Mouse (Mus musculus): ENCODE data around the gene Igfbp4. TPM values are rescaled to one million over a fixed set of nuclear protein-coding genes. Genes with fewer than 3 reads are reported as not detected.

Igfbp4 gene
- total RNA-seq, 1 experiment from 2014 or later = 11.4 TPM

GRCm38 (mm10) chr11:99073781-99074180 is 32.7 kb downstream of the Igfbp4 start:
- no peak for ATAC-seq (ENCODE audit: extremely low read depth, insufficient number of reproducible peaks, low FRiP score, poor library complexity, severe bottlenecking)

- no peak for ATAC-seq (ENCODE audit: extremely low read depth, insufficient number of reproducible peaks, low FRiP score, poor library complexity, severe bottlenecking)
These were observed 35.8 kb downstream of the Igfbp4 start for GRCm38 (mm10) chr11:99076744-99077319.

GRCm38 (mm10) chr11:99077869-99078268 is 36.8 kb downstream of the Igfbp4 start:
- no peak for ATAC-seq (ENCODE audit: extremely low read depth, insufficient number of reproducible peaks, low FRiP score, poor library complexity, severe bottlenecking)

GRCm38 (mm10) chr11:99080902-99081543 is 40.0 kb downstream of the Igfbp4 start:
- no peak for ATAC-seq (ENCODE audit: extremely low read depth, insufficient number of reproducible peaks, low FRiP score, poor library complexity, severe bottlenecking)

- no peak for ATAC-seq (ENCODE audit: extremely low read depth, insufficient number of reproducible peaks, low FRiP score, poor library complexity, severe bottlenecking)
These were observed 40.5 kb downstream of the Igfbp4 start for GRCm38 (mm10) chr11:99081566-99081965.

GRCm38 (mm10) chr11:99082098-99082497 is 41.1 kb downstream of the Igfbp4 start:
- no peak for ATAC-seq (ENCODE audit: extremely low read depth, insufficient number of reproducible peaks, low FRiP score, poor library complexity, severe bottlenecking)

- ATAC-seq (ENCODE audit: extremely low read depth, insufficient number of reproducible peaks, low FRiP score, poor library complexity, severe bottlenecking) = no peak
These were observed 42.5 kb downstream of the Igfbp4 start for GRCm38 (mm10) chr11:99083516-99083915.

GRCm38 (mm10) chr11:99084366-99084765 is 43.3 kb downstream of the Igfbp4 start:
- ATAC-seq (ENCODE audit: extremely low read depth, insufficient number of reproducible peaks, low FRiP score, poor library complexity, severe bottlenecking) = no peak

- no peak for ATAC-seq (ENCODE audit: extremely low read depth, insufficient number of reproducible peaks, low FRiP score, poor library complexity, severe bottlenecking)
These were observed 47.4 kb downstream of the Igfbp4 start for GRCm38 (mm10) chr11:99088486-99088885.

GRCm38 (mm10) chr11:99089077-99089601 is 48.1 kb downstream of the Igfbp4 start, which contains the start of gene Tns4:
Tns4 (minus strand) TSS chr11:99089306.
- no peak for ATAC-seq (ENCODE audit: extremely low read depth, insufficient number of reproducible peaks, low FRiP score, poor library complexity, severe bottlenecking)

GRCm38 (mm10) chr11:99090391-99090790 is 49.3 kb downstream of the Igfbp4 start:
- no peak for ATAC-seq (ENCODE audit: extremely low read depth, insufficient number of reproducible peaks, low FRiP score, poor library complexity, severe bottlenecking)

- ATAC-seq (ENCODE audit: extremely low read depth, insufficient number of reproducible peaks, low FRiP score, poor library complexity, severe bottlenecking) = no peak
These were observed 50.6 kb downstream of the Igfbp4 start for GRCm38 (mm10) chr11:99091666-99092065.

GRCm38 (mm10) chr11:99093740-99094139 is 52.7 kb downstream of the Igfbp4 start:
- ATAC-seq (ENCODE audit: extremely low read depth, insufficient number of reproducible peaks, low FRiP score, poor library complexity, severe bottlenecking) = no peak

GRCm38 (mm10) chr11:99094911-99095676 is 54.0 kb downstream of the Igfbp4 start:
- ATAC-seq (ENCODE audit: extremely low read depth, insufficient number of reproducible peaks, low FRiP score, poor library complexity, severe bottlenecking) = no peak

GRCm38 (mm10) chr11:99095759-99096158 is 54.7 kb downstream of the Igfbp4 start:
- no peak for ATAC-seq (ENCODE audit: extremely low read depth, insufficient number of reproducible peaks, low FRiP score, poor library complexity, severe bottlenecking)

- ATAC-seq (ENCODE audit: extremely low read depth, insufficient number of reproducible peaks, low FRiP score, poor library complexity, severe bottlenecking) = no peak
These were observed 55.4 kb downstream of the Igfbp4 start for GRCm38 (mm10) chr11:99096417-99096816.

GRCm38 (mm10) chr11:99096996-99097774 is 56.1 kb downstream of the Igfbp4 start:
- no peak for ATAC-seq (ENCODE audit: extremely low read depth, insufficient number of reproducible peaks, low FRiP score, poor library complexity, severe bottlenecking)

- ATAC-seq (ENCODE audit: extremely low read depth, insufficient number of reproducible peaks, low FRiP score, poor library complexity, severe bottlenecking) = no peak
These were observed 57.9 kb downstream of the Igfbp4 start for GRCm38 (mm10) chr11:99098924-99099323.

- ATAC-seq (ENCODE audit: extremely low read depth, insufficient number of reproducible peaks, low FRiP score, poor library complexity, severe bottlenecking) = no peak
These were observed 58.5 kb downstream of the Igfbp4 start for GRCm38 (mm10) chr11:99099516-99099915.
